ENCODE assay signal across 8 mouse cellular contexts in genomic region chr3:49641966-49642758, GRCm38 (mm10).
DNase-seq lines count a peak whose midpoint lies in the region; ATAC-seq lines count a peak whose summit lies in the region.

No protein-coding gene starts in this region.

- H3K9me3 ChIP-seq in hindbrain, embryonic 15.5 days: no peaks in the 10 kb centered on the region
- H3K9me3 ChIP-seq in lung, embryonic 15.5 days: no peaks in the 10 kb centered on the region

- 41% methylated on average over 4 of the region's 4 CpGs for WGBS in hindbrain, embryonic 15.5 days
- 10% methylated on average over 4 of the region's 4 CpGs for WGBS in lung, embryonic 15.5 days

- H3K4me1 ChIP-seq in hindbrain, embryonic 15.5 days (replicated peaks): peaks cover 5% of the 10 kb centered on the region; the same call in 1 of the 2 replicates
- 0 out of 2 replicates have a peak, but pooled peaks cover 2% of the 10 kb centered on the region for H3K4me1 ChIP-seq in lung, embryonic 15.5 days

- no peak overlapping the region for H3K27ac ChIP-seq in hindbrain, embryonic 15.5 days (replicated peaks)
- H3K27ac ChIP-seq in lung, embryonic 15.5 days: peak overlapping the region; percentile 43; the same call in 1 of the 2 replicates

- ATAC-seq in hindbrain, embryonic 15.5 days (ENCODE audit: low FRiP score, low read depth): peak; percentile 89
- ATAC-seq in lung, embryonic 15.5 days (ENCODE audit: borderline replicate concordance, extremely low read depth, low FRiP score, low TSS enrichment): peak; percentile 98

- no peak overlapping the region for H3K9ac ChIP-seq in hindbrain, embryonic 15.5 days
- no peak overlapping the region for H3K9ac ChIP-seq in lung, embryonic 15.5 days

- H3K36me3 ChIP-seq in hindbrain, embryonic 15.5 days: no peaks in the 10 kb centered on the region
- no peaks in the 10 kb centered on the region for H3K36me3 ChIP-seq in lung, embryonic 15.5 days

- H3K4me3 ChIP-seq in hindbrain, embryonic 15.5 days: no peak overlapping the region
- no peak overlapping the region for H3K4me3 ChIP-seq in lung, embryonic 15.5 days

- DNase-seq in right cerebral cortex, postnatal 10 days (ENCODE audit: low spot score in 2 of 2): peak; percentile 36 to 62
- no peak for DNase-seq in right cerebral cortex, postnatal 25 days
- peak; percentile 15 for DNase-seq in gastrocnemius, postnatal 10 days
- DNase-seq in skeletal muscle tissue, adult 2 months (ENCODE audit: low read depth, low spot score): peak; percentile 83
- no peak for DNase-seq in adrenal gland, postnatal 10 days
- no peak for DNase-seq in thymus, postnatal 25 days

- no peaks in the 10 kb centered on the region for H3K27me3 ChIP-seq in hindbrain, embryonic 15.5 days
- H3K27me3 ChIP-seq in lung, embryonic 15.5 days: no peaks in the 10 kb centered on the region

- H3K4me2 ChIP-seq in hindbrain, embryonic 15.5 days: no peak overlapping the region
- no peak overlapping the region for H3K4me2 ChIP-seq in lung, embryonic 15.5 days

Comparison
In these comparisons a context has a peak if more than half of its experiments do, and no peak if none do; other contexts are left out.
1. DNase-seq: peak in right cerebral cortex, postnatal 10 days (2 of 2), gastrocnemius, postnatal 10 days (single experiment) and skeletal muscle tissue, adult 2 months (single experiment); none in right cerebral cortex, postnatal 25 days (single experiment), adrenal gland, postnatal 10 days (single experiment) and thymus, postnatal 25 days (single experiment).